Mouse (Mus musculus): ENCODE data around the gene Dock9. TPM values are rescaled to one million over a fixed set of nuclear protein-coding genes. Genes with fewer than 3 reads are reported as not detected.

The Dock9 gene
- polyA plus RNA-seq, 1 experiment from 2014 or later: 13.6 TPM

DNA sequence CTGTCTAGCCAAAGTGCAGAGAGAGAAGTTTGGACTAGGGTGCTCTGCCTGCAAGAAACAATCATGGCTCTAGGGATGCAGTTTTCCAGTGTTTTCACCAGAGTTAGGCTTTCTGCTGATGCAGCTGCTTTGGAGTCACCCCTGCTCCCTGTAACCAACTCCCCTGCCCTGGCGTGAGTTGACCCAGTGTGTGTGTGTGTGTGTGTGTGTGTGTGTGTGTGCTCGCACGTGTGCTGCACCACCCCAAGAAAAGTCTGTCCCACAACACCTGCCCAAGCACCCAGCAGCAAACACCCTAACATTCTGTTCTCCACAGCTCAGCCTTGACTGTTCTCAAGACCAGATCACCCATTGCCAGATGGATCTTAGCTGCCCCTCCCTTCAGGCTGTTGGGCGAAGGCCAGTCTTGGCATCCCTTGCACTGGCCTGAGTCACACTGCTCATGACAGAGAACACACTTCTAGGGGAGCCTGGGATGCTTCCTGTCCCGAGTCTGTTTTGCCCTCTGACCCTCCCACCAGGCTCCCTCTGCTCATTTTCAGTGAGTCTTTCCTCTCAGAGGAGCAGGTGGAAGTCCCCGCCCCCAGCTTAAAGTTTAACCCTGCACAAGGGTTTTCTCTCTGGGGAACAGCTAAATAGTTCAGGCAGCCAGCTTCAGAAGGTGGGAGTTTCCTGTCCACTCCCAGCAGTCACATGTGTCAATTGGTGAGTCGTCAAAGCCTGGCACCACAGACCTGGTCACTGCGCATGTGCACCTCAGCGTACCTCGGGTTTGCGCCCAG, 26.9 kb upstream of the Dock9 start:
- Histone ChIP-seq H3K36me3 (ENCODE audit: control insufficient read depth, insufficient read depth, low read length) (no peaks in the 10 kb centered on the region), H3K27me3 (replicated peaks; ENCODE audit: control insufficient read depth, insufficient read depth, low read length) (no peaks in the 10 kb centered on the region), H3K9ac (ENCODE audit: low read depth, low read length) (no peak overlapping the region), H3K4me1 (ENCODE audit: control insufficient read depth, insufficient read depth, low read length) (peaks cover 16% of the 10 kb centered on the region), H3K27ac (ENCODE audit: low read length) (peak overlapping the region; percentile 53), H3K4me3 (ENCODE audit: low read length) (no peak overlapping the region), H3K9me3 (ENCODE audit: control insufficient read depth, low read length) (no peaks in the 10 kb centered on the region), H3K4me2 (ENCODE audit: low read depth, low read length) (no peak overlapping the region; the same call in none of the 2 replicates)
- peak; percentile 90 for ATAC-seq
- 42% methylated on average over 11 of the region's 11 CpGs for WGBS

DNA sequence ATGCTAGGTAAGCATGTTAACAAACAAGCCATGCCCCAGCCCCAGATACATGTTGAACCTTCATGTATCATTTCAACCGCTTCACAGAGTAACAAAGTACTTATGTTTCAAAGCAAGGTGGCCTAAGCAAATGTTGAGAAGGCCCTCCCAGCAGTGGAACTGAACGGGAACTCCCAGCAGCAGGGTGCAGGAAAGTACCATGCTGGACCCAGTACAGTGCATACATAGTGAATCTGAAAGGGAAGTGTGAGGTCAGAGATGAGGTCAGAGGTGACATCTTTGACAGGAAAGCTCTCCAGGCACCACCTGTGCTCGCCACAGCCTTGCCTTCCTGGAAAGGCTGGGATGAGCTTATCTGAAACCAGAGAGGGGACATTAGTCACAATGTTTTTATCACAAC, 25.4 kb upstream of the Dock9 start:
- Histone ChIP-seq H3K36me3 (ENCODE audit: control insufficient read depth, insufficient read depth, low read length) (no peaks in the 10 kb centered on the region), H3K4me1 (ENCODE audit: control insufficient read depth, insufficient read depth, low read length) (peaks cover 16% of the 10 kb centered on the region), H3K4me3 (ENCODE audit: low read length) (no peak overlapping the region), H3K9ac (ENCODE audit: low read depth, low read length) (no peak overlapping the region), H3K27ac (ENCODE audit: low read length) (no peak overlapping the region), H3K9me3 (ENCODE audit: control insufficient read depth, low read length) (no peaks in the 10 kb centered on the region), H3K27me3 (replicated peaks; ENCODE audit: control insufficient read depth, insufficient read depth, low read length) (no peaks in the 10 kb centered on the region), H3K4me2 (ENCODE audit: low read depth, low read length) (no peak overlapping the region)
- ATAC-seq: no peak
- 78% methylated on average over 3 of the region's 3 CpGs for WGBS

DNA sequence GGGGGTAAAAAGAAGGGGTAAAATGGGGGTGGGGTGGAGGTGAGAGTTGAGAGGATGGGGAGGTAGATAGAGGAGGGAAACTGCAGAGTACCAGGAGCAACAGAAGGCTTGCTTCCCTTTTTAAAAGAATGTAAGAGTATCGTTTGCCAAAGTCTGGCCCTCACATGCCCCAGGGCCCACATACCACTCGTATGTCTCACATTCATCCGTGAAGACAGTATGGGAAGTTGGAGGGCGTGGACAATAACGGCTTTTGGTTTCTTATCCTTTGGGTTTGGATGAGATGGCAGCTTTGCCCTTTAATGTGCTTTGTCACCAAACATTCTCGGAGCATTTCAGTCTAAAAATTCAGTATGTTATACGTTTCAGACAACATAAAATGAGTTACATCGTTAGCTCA, 24.9 kb upstream of the Dock9 start:
- H3K9me3 ChIP-seq (ENCODE audit: control insufficient read depth, low read length): no peaks in the 10 kb centered on the region
- no peaks in the 10 kb centered on the region for H3K27me3 ChIP-seq (replicated peaks; ENCODE audit: control insufficient read depth, insufficient read depth, low read length)
- no peaks in the 10 kb centered on the region for H3K36me3 ChIP-seq (ENCODE audit: control insufficient read depth, insufficient read depth, low read length)
- no peak for ATAC-seq
- peaks cover 16% of the 10 kb centered on the region for H3K4me1 ChIP-seq (ENCODE audit: control insufficient read depth, insufficient read depth, low read length)
- H3K4me2 ChIP-seq (ENCODE audit: low read depth, low read length): no peak overlapping the region
- H3K4me3 ChIP-seq (ENCODE audit: low read length): no peak overlapping the region
- no peak overlapping the region for H3K9ac ChIP-seq (ENCODE audit: low read depth, low read length)
- H3K27ac ChIP-seq (ENCODE audit: low read length): no peak overlapping the region
- 81% methylated on average over 8 of the region's 8 CpGs for WGBS

DNA sequence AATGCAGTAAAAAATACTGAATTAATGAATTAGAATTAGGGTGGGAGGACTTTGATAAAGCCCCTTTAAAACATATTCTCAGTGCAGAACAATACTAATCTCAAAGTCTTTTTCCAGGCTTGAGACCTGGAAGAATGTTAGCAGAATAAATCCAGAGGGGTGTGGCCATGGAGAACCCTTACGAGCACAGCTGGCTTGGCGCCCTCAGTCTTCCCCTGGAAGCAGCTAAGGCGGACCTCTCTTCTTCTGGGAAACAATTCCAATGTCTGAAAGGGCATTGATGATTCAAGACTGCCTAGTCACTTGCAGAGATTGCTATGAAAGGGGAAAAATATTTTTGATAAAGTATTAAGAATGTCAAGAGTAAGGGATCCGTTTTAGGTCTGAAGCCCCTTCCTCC, 9.2 kb upstream of the Dock9 start:
- peaks cover 10% of the 10 kb centered on the region for H3K9me3 ChIP-seq (ENCODE audit: control insufficient read depth, low read length)
- no peaks in the 10 kb centered on the region for H3K36me3 ChIP-seq (ENCODE audit: control insufficient read depth, insufficient read depth, low read length)
- H3K27ac ChIP-seq (ENCODE audit: low read length): no peak overlapping the region
- H3K4me1 ChIP-seq (ENCODE audit: control insufficient read depth, insufficient read depth, low read length): no peaks in the 10 kb centered on the region
- 56% methylated on average over 4 of the region's 4 CpGs for WGBS
- ATAC-seq: no peak
- no peaks in the 10 kb centered on the region for H3K27me3 ChIP-seq (replicated peaks; ENCODE audit: control insufficient read depth, insufficient read depth, low read length)
- H3K4me2 ChIP-seq (ENCODE audit: low read depth, low read length): no peak overlapping the region
- H3K9ac ChIP-seq (ENCODE audit: low read depth, low read length): no peak overlapping the region
- no peak overlapping the region for H3K4me3 ChIP-seq (ENCODE audit: low read length)

DNA sequence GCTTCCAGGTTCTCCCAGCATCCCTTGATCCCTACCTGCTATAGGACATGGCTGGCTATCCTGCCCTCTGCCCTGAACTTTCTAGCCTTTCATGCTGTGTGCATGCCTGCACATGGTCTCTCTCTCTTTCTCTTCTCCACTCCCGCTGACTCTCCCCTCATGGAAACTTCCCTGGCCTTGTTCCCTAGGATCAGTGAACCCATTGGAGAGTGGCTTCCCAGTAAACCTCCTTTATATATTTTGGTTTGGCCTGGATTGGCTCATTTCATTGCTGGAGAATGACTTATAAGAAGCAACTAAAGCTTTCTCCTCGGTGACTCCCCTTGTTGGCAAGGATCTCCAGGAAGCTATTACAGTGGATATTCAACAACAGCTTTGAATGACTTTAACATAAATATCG, 8.7 kb upstream of the Dock9 start:
- Histone ChIP-seq H3K36me3 (ENCODE audit: control insufficient read depth, insufficient read depth, low read length) (no peaks in the 10 kb centered on the region), H3K9me3 (ENCODE audit: control insufficient read depth, low read length) (peaks cover 10% of the 10 kb centered on the region), H3K27ac (ENCODE audit: low read length) (no peak overlapping the region), H3K27me3 (replicated peaks; ENCODE audit: control insufficient read depth, insufficient read depth, low read length) (no peaks in the 10 kb centered on the region), H3K4me2 (ENCODE audit: low read depth, low read length) (no peak overlapping the region), H3K4me3 (ENCODE audit: low read length) (no peak overlapping the region), H3K9ac (ENCODE audit: low read depth, low read length) (no peak overlapping the region), H3K4me1 (ENCODE audit: control insufficient read depth, insufficient read depth, low read length) (no peaks in the 10 kb centered on the region)
- no peak for ATAC-seq
- 66% methylated on average over 3 of the region's 3 CpGs for WGBS

DNA sequence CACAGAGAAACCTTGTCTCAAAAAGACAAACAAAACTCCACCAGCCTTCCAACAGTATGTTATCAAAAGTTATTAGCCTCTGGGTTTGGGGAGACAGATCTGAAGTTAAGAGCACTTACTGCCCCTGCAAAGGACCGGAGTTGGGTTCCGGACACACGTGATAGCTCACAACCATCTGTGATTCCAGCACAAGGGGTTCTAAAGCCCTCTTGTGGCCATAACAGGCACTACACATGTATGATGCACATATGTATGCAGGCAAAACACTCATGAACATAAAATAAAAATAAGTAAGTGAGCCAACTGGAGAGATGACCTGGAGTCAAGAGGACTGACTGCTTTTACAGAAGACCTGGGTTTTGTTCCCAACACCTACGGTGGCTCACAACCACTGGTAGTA, 6.8 kb upstream of the Dock9 start:
- Histone ChIP-seq H3K4me2 (ENCODE audit: low read depth, low read length) (no peak overlapping the region), H3K27ac (ENCODE audit: low read length) (no peak overlapping the region), H3K27me3 (replicated peaks; ENCODE audit: control insufficient read depth, insufficient read depth, low read length) (no peaks in the 10 kb centered on the region), H3K4me3 (ENCODE audit: low read length) (no peak overlapping the region), H3K9me3 (ENCODE audit: control insufficient read depth, low read length) (no peaks in the 10 kb centered on the region), H3K4me1 (ENCODE audit: control insufficient read depth, insufficient read depth, low read length) (peaks cover 3% of the 10 kb centered on the region; the same call in 1 of the 2 replicates), H3K9ac (ENCODE audit: low read depth, low read length) (no peak overlapping the region), H3K36me3 (ENCODE audit: control insufficient read depth, insufficient read depth, low read length) (no peaks in the 10 kb centered on the region)
- ATAC-seq: no peak
- 86% methylated on average over 4 of the region's 4 CpGs for WGBS

DNA sequence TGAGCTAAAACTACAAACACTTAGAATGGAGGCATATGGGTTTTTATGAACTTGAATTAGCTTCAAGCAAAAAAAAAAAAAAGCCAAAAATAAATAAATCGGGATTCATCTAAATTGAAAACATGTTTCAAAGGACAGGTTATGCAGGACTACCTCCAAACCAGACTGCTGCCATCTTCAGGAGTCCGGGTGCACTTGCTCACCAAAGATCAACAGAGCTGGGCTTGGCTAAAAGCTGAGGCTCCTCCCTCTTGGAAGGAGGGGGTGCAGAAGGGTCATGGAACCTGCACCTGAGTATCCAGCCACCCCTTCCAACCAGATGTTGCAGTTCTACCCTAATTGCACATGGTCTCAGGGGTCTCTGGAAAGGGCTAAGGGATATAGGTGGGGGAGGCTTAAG, 3.3 kb upstream of the Dock9 start:
- H3K9ac ChIP-seq (ENCODE audit: low read depth, low read length): no peak overlapping the region

DNA sequence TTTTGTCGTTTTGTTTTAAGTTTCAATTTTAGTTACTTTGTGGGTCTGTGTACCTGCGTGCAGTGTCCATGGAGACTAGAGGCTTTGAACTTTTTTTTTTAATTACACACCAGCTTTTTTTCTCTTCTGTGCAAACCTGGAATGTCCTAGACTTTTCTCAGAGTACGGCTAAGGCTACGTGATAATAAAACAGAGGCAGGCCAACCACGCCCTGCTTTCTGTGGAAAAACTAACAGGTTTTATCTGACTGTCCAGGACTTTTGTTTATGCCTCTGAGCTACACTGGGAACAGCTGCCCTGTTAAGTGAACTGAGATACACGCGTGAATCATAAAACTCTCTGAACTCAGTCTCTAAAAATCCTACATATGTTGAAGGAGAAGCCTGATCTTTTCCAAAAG, 1.5 kb upstream of the Dock9 start:
- Histone ChIP-seq H3K4me1 (ENCODE audit: control insufficient read depth, insufficient read depth, low read length) (peaks cover 15% of the 10 kb centered on the region), H3K27ac (ENCODE audit: low read length) (peak overlapping the region; percentile 60), H3K9me3 (ENCODE audit: control insufficient read depth, low read length) (no peaks in the 10 kb centered on the region), H3K9ac (ENCODE audit: low read depth, low read length) (no peak overlapping the region), H3K4me2 (ENCODE audit: low read depth, low read length) (peak overlapping the region; percentile 94), H3K27me3 (replicated peaks; ENCODE audit: control insufficient read depth, insufficient read depth, low read length) (no peaks in the 10 kb centered on the region), H3K4me3 (ENCODE audit: low read length) (no peak overlapping the region), H3K36me3 (ENCODE audit: control insufficient read depth, insufficient read depth, low read length) (no peaks in the 10 kb centered on the region)
- 36% methylated on average over 7 of the region's 7 CpGs for WGBS
- peak; percentile 21; the same call in 1 of the 2 replicates for ATAC-seq

More for the DNA sequence above, 3.3 kb upstream of the Dock9 start:
- ATAC-seq: no peak
- Histone ChIP-seq H3K27me3 (replicated peaks; ENCODE audit: control insufficient read depth, insufficient read depth, low read length) (no peaks in the 10 kb centered on the region), H3K27ac (ENCODE audit: low read length) (no peak overlapping the region), H3K4me3 (ENCODE audit: low read length) (no peak overlapping the region), H3K36me3 (ENCODE audit: control insufficient read depth, insufficient read depth, low read length) (no peaks in the 10 kb centered on the region), H3K9me3 (ENCODE audit: control insufficient read depth, low read length) (no peaks in the 10 kb centered on the region), H3K4me2 (ENCODE audit: low read depth, low read length) (no peak overlapping the region), H3K4me1 (ENCODE audit: control insufficient read depth, insufficient read depth, low read length) (peaks cover 10% of the 10 kb centered on the region; the same call in 1 of the 2 replicates)
- WGBS: 33% methylated on average over 2 of the region's 2 CpGs

DNA sequence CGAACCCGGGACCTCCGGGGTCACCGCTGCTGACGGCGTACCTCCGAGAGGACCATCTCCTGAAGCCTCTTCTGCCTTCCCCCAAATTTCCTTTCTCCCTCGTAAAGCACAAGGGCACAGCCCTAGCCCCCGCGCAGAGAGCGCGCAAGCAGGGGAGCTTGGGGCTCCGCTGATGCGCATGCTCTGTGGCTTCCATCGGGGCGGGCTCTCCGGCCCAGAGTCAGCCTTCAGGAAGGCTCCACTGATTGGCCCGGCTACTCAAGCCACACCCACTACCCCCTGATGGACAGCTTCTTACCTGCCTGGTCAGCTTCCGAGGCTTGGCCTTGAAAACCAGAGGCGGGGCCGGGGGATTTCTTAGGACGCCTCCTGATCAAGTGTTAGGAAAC, 768 bp upstream of the Dock9 start:
- WGBS: under 1% methylated on average over 22 of the region's 22 CpGs
- peak; percentile 87 for ATAC-seq
- H3K27ac ChIP-seq (ENCODE audit: low read length): peak overlapping the region; percentile 96
- no peaks in the 10 kb centered on the region for H3K9me3 ChIP-seq (ENCODE audit: control insufficient read depth, low read length)
- no peaks in the 10 kb centered on the region for H3K27me3 ChIP-seq (replicated peaks; ENCODE audit: control insufficient read depth, insufficient read depth, low read length)
- H3K4me3 ChIP-seq (ENCODE audit: low read length): peak overlapping the region; percentile 83
- H3K36me3 ChIP-seq (ENCODE audit: control insufficient read depth, insufficient read depth, low read length): no peaks in the 10 kb centered on the region
- H3K9ac ChIP-seq (ENCODE audit: low read depth, low read length): peak overlapping the region; percentile 78
- peaks cover 15% of the 10 kb centered on the region for H3K4me1 ChIP-seq (ENCODE audit: control insufficient read depth, insufficient read depth, low read length)
- H3K4me2 ChIP-seq (ENCODE audit: low read depth, low read length): peak overlapping the region; percentile 94
